Mouse (Mus musculus): ENCODE results near the gene Hmx2. TPM values are rescaled to one million over a fixed set of nuclear protein-coding genes. Genes with fewer than 3 reads are reported as not detected.

The Hmx2 gene
- polyA plus RNA-seq, 1 experiment from 2014 or later = 0.41 TPM

Other genes with a start within 250 kb of the Hmx2 start
- not detected in 2 replicates for gene Cuzd1, start 226.5 kb upstream of the Hmx2 start, polyA plus RNA-seq (2016; fragmentation: Nextera tagmentation; extraction: Ambion mirVana)
- not detected in 2 replicates for gene Fam24b, start 219.3 kb upstream of the Hmx2 start, polyA plus RNA-seq (2016; fragmentation: Nextera tagmentation; extraction: Ambion mirVana)
- gene Fam24a, start 214.9 kb upstream of the Hmx2 start, polyA plus RNA-seq (2016; fragmentation: Nextera tagmentation; extraction: Ambion mirVana) = not detected in 2 replicates
- 21.0 and 23.4 TPM in 2 replicates for gene 2310057M21Rik, start 186.0 kb upstream of the Hmx2 start, polyA plus RNA-seq (2016; fragmentation: Nextera tagmentation; extraction: Ambion mirVana)
- 77.0 and 82.0 TPM in 2 replicates for gene Pstk, start 177.6 kb upstream of the Hmx2 start, polyA plus RNA-seq (2016; fragmentation: Nextera tagmentation; extraction: Ambion mirVana)
- gene Ikzf5, start 138.3 kb upstream of the Hmx2 start, polyA plus RNA-seq (2016; fragmentation: Nextera tagmentation; extraction: Ambion mirVana) = 16.1 and 16.3 TPM in 2 replicates
- gene Acadsb, start 138.2 kb upstream of the Hmx2 start, polyA plus RNA-seq (2016; fragmentation: Nextera tagmentation; extraction: Ambion mirVana) = 98.8 and 116 TPM in 2 replicates
- gene Hmx3, start 5.9 kb upstream of the Hmx2 start, polyA plus RNA-seq (2016; fragmentation: Nextera tagmentation; extraction: Ambion mirVana) = 0.22 and 0.31 TPM in 2 replicates
- 239 and 243 TPM in 2 replicates for gene Bub3, start 11.4 kb downstream of the Hmx2 start, polyA plus RNA-seq (2016; fragmentation: Nextera tagmentation; extraction: Ambion mirVana)

Data from embryonic facial prominence, embryonic 12.5 days (tissue).